Mouse (Mus musculus) olfactory bulb, adult 2 months (tissue): ENCODE data around the gene Ubl3.

Experiments used
- CTCF ChIP-seq: fragments of 200-500 bp; IDR thresholded peaks from 2 replicates; pipeline ENCODE4 v1.5.1; 2012; ENCODE audit warnings: low read depth, mild to moderate bottlenecking, low read length, moderate library complexity; ENCODE audit not compliant: insufficient read depth
- POLR2A ChIP-seq: fragments of 200-500 bp; IDR thresholded peaks from 2 replicates; pipeline ENCODE4 v1.6.1; 2012; ENCODE audit warnings: mild to moderate bottlenecking, low read depth, low read length, moderate library complexity; ENCODE audit not compliant: insufficient read depth

DNA sequence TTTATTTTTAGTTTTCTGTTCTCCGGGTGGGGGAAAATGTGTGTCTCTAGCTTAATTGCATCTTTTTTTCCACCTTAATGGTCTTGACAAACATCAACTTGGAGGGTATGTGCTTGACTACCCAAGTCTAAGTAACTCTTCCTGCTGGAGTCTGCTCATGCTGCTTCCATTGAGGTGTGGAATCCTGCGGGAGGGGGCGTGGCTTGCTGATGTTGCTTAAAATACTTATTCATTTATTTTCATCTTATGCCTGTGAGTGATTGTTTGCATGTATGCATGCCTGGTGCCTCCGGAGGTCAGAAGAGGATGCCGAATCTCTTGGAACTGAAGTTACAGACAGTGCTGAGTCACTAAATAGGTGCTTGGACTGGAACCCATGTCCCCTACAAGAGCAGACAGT is 22.6 kb upstream of the Ubl3 start:
- TF ChIP-seq CTCF (no peak), POLR2A (no peak)
